Mouse (Mus musculus): ENCODE results near the gene Tnik.

The Tnik gene

DNA sequence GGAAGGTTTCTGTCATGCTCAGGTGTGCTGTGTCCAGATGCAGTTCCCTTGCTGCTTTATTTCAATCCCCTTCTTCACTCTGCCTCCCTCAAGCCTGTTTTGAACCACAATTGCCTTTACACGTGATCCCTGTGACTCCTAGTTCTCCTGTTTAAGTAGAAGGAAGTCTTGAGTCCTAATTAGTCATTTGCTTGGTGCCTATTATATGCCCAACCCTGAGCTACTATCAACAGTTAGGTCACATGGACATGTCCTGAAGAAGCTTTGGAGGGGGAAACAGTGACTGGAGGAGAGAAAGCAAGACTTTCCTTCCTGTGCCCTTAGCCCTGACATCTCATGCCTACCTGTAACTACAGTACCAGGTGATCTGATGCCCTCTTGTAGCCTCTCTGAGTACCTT lies 210.4 kb downstream of the Tnik start:
- no peak for DNase-seq (ENCODE audit: low spot score in 2 of 2)

DNA sequence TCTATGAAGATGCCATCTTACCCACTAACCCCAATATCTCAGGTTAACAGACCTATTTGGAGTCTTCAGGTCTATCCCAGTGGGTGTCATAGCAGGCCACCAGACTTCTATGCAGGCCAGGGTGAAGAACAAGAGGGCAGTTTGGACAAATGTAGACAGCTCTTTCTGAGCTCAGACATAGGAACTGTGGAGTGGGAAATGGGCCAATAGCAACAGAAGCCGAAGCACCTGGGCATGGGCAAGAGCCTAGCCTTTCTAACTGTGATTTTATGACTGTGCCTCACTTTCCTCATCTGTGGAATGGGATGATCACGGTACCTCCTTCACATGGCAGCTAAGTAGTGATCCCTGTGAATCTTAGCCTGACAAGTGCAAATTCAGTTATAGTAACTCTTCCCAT lies 214.4 kb downstream of the Tnik start:
- DNase-seq (ENCODE audit: low spot score in 2 of 2) = no peak

DNA sequence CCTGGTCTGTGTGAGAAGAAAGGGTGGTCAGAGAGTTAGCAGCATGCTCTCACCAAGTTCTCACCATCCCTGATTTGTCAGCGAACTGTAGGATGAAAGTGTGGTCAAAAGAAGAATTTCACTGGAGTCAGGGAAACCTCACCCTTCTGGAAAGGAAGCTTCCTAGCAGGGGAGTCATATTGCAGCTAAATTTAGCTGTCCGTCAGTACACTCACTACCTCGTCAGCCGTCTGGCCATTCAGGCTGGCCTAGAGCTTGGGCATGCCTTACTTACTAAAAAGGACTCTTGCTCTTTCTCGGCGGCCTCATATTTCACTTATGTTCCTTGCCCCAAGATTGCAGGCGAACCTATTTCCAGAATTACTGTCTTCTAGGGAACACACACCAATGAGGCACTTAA lies 222.7 kb downstream of the Tnik start:
- no peak for DNase-seq (ENCODE audit: low spot score in 2 of 2)

DNA sequence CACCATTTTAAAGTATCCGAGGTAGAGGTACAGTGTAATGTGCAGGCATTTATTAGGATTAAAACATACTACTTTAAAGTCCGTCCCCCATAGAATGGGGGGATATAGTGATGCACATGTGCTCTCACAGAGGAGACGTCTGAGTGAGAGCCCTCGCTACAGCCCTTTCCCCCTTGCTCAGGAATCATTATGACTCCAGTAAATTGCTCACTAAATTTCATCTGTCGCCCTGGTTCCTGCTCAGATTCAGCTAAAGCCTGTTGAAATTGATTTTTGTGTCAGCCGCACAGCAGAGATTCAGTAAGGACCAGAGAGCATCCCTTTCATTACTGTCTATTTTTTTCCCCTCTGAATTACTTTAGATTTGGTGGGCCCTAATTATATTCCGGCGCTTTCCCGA lies 224.4 kb downstream of the Tnik start:
- no peak for DNase-seq (ENCODE audit: low spot score in 2 of 2)

DNA sequence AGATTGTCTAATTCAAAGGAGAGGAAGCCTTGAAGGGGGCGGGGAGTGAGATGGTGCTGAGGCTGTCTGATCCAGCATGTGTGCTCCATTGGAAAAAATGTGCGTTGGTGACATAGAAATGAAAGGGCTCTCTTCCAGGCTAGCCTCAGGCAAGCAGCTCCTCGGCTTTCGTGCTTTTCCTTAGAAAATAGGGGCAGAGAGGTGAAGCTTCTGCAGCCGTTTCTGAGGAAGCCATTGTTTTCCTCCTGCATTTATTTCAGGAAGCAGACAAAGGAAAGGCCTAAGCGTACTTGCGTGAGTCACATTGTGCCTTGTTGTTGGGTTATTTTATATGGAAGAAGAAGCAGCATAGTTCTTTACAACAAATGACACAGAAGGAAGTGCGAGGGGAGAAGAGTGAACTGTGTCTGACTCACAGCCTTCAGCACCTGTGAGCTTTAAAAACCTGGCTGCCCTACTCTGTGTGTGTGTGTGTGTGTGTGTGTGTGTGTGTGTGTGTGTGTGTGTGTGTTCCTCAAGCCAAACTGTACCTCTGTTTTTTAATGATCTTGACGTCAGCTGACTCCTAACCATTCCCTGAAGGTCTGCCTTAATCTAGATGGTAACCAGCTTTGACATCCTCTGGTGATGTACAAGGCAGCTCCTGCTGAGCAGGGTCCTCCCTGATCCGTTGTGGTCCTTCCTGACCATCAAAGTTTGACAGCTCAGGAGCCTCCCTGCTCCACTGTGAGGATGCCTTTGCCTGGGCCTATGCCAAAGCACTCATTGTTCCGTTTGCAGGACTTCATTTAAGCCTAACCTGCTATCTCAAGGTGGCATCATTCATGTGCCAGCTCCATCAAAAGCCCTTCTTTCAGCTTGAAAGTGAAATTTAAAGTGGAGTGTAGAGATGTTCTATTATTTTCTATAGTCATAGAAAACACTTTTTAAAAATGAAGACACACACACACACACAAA lies 228.3 kb downstream of the Tnik start:
- DNase-seq (ENCODE audit: low spot score in 2 of 2) = peak; percentile 34 to 60

DNA sequence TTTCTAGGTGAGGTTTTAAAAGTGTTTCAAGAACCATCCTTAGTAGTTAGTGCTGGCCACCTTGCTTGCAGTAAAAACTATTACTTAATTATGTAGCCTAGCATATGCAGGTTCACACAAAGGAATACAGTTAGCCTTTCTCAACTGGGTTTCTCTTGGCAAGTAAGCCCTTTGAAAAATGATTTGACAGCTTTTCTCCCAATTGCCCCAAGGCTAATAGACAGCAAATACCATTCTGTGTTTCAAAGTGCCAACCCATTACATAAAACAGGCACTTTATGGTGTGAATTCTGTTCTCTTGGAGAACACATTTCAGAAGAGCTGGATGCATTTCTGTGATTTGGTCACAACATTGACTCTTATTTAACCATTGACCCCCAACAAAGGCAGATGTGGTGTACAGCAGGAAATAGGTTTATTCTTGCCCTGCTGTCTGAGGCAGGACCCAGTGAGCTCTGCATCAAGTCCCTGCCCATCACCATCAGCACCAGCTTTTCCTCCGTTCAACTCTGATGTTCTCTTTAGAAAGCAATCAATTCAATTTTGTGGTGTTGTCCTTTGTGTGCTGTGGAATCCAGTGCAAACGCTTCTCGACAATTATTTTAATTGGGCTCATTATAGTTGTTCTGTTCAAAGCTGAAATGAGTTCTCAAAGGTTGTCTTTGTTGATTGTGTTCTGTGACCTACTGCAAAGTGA lies 233.9 kb downstream of the Tnik start:
- no peak for DNase-seq (ENCODE audit: low spot score in 2 of 2)

DNA sequence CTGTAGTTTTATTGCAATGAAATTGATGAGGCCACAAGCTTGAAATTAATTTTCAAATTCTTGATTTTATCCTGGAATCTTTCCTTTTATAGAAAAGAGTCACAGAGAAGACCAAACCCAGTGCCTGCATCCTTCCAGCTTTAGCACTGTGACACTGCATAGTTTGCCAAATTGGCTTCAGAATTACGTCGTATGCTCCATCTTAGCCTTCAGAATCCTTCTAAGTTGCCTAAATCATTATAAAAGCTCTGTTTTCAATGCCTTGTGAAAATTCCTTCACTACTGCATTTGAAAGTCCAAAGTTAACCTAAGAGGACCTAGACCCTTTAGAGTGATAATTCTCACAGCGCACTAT lies 234.5 kb downstream of the Tnik start:
- no peak for DNase-seq (ENCODE audit: low spot score in 2 of 2)

DNA sequence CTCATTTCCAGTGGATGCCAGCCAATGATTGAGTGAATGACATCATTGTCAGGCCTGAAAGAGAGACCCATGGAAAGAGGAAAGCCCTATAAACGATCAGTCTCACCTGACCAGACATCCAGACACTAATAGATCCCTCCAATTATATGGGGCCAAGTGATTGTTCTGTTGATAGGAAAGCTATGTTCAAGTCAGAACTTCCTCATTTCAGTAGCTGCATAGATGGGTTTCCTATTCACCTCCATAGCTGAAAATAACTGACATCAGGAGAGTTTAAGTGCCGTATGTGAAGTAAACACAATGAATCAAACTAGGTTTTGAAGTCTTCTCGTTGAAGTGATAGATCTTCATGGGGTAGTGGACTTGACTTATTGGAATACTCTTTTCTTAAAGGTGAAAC lies 239.7 kb downstream of the Tnik start:
- no peak for DNase-seq (ENCODE audit: low spot score in 2 of 2)

DNA sequence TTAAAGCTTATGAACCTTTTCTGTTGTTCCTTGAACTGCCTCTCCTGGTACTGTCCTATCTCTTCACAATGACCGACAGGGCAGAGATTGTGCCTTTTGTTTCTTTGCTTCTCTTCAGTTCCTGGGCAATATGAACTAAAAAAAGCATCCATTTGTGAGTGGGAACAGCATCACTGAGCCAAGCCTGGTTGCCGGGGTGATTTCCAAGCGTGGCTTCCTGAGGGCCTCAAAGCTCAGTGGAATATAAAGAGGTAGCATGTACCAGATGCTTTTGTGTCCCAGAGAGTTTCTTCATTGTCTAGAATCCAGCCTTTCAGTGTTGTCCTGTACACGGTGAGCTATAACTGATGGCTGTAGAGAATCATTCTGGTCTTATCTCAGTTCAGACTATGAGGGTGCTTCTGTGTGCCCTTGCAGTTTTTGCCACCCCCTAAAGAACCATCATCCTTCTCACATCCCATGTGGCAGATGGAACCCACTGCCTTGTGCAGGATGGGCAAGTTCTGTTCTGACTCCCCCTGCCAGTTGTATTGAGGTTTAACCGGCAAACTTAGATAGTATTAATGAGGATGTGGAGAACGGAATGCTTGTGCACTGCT lies 246.4 kb downstream of the Tnik start:
- DNase-seq (ENCODE audit: low spot score in 2 of 2) = peak in 1 of 2 experiments; percentile 46

DNA sequence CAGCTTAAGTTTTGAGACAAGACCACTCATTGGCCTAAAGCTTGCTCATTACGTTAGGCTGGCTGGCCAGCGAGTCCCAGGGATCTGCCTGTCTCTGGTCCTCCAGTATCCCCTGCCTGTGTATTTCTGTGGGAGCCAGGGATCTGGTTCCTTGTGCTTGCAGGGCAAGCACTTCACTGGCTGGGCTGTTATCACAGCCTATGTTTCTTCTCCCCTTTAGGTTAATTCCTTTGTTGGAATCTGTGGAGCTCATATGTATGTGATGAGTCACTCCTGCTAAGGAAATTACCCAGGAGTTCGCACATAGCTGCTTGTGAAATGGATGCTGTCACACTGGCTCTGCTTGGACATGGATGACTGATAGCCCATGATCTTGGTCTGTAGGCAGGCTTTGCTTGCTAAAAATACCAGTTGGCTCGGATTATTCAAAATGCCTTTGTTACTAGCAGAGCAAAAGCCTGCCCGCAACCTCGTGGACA lies 260.0 kb downstream of the Tnik start:
- peak in 1 of 2 experiments; percentile 40 for DNase-seq (ENCODE audit: low spot score in 2 of 2)

DNA sequence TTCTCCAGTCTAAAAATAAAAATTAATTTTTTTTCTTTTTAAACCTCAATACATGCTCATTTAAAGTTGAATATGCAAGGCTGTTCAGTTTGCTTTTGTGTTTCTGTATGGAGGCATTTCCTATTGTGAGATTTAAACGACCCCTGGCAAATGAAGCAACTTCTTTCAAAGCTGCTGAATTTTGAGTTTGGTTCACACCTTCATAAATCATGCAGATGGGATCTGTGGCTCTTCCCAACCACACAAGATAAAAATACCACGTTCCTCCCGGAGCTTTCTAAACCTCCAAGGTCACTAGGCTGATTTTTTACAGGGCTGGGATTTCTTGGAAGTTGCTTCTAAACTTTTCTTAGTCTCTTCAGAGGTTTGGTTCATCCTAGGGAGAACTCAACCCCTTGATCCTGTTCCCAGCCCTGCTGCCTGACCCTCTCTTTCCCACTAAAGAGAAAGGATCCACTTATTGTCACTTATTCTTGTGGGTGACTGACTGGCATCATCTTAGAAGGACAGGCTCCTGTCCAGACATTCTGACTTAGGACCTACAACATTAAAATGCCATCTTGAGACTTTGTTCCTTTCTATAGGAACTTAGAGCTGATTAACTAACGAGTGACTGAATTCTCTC lies 260.6 kb downstream of the Tnik start:
- no peak for DNase-seq (ENCODE audit: low spot score in 2 of 2)

DNA sequence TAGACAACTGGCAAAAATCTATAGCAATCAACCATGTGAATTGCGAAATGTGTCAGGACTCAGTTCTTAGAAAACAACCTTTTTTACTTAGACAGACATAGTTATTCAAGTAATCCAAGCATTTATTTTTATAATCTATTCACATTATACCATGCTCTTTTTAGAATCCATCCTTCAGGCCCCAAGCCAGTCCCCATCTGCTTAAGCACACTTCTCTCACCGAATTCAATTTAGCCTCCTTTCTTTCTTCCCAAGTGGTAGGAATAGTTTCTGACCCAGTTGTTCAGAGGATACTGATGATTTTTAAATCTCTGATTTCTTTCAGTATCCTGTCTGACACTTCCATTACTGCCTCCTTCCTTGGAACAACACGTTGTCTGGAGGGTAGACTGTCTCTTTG lies 261.5 kb downstream of the Tnik start:
- no peak for DNase-seq (ENCODE audit: low spot score in 2 of 2)

DNA sequence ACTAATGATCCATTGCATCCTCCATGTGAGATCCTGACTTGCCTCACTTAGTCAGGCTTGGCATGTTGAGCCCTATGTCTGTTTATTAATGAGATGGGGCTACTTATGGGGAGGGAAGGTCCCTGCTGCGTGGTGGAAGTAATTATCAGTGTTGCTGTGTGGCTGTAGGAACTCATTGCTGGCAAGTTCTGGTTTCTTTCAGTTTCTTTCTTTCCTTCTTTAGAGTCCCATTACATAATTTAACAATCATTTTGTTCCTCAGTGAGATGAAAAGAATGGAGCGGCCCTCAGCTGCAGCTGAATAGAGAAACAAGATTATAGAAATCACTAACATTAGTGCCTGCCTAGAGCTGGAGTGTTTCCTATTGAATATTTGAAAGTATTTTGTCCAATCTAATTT lies 263.7 kb downstream of the Tnik start:
- DNase-seq (ENCODE audit: low spot score in 2 of 2) = no peak

DNA sequence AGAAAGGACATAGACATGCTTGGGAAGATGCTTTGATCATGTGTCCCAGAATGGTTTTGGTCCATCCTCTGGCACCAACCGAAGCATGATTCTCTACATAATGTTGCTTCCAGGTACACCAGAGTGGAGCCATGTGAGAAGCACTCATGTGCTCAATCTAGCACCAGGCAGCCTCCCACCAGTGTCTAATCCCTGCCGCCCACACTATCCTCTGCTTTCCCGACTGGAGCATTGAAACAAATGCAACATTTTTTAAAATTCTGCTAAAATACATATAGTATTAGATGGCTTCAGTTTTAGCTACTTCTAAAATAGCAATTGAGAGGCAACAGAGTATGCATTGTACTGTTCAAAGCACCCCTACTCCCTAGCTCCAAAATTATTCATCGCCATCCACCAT lies 264.2 kb downstream of the Tnik start:
- peak in 1 of 2 experiments; percentile 52 for DNase-seq (ENCODE audit: low spot score in 2 of 2)

DNA sequence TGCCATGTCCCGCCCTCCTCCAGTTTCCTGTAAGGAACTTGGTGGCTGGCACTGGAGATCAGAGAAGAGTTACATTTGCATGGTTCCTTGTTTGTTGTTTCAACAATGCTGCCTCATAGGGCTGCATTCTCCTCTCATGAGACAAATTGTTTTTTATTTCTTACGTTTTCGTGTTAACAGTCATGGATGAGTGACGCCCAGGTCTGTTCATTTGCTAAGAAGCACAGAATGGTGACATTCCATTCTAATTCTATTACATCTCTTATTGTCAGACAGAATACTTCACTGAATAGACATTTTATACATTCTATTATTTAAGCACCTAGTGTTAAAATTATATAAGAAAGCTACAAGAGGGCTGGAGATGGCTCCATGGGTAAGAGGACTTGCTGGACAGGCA lies 266.5 kb downstream of the Tnik start:
- DNase-seq (ENCODE audit: low spot score in 2 of 2) = no peak

DNA sequence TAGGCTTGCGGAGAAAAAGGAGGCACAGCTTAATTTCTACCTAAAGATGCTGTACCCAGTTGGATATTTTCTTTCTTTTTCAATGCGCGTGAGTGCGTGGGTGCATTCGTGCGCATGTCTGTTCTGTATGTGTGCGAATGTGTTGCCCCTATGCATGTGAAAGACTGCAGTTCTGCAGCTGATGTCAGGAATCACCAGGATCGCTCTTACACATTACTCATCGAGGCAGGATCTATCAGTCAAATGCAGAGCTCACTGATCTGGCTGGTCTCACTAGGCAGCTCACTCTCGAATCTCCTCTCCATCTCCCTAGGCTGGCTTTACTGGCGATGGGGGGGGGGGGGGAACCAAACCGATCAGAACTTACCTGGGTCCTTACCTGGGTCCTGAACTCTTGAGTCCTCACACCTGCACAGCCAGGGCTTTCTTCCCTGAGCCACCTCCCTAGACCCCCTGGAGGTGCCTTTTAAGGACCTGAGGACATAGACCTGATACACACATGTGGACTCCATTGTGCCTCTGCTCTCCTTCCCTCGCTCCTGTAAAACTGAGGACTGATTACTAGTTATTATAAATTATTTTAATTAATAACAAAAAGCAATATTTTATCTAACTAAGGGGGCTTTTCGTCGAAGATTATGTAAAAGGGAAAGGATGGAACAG lies 268.4 kb downstream of the Tnik start:
- peak in 1 of 2 experiments; percentile 56 for DNase-seq (ENCODE audit: low spot score in 2 of 2)

DNA sequence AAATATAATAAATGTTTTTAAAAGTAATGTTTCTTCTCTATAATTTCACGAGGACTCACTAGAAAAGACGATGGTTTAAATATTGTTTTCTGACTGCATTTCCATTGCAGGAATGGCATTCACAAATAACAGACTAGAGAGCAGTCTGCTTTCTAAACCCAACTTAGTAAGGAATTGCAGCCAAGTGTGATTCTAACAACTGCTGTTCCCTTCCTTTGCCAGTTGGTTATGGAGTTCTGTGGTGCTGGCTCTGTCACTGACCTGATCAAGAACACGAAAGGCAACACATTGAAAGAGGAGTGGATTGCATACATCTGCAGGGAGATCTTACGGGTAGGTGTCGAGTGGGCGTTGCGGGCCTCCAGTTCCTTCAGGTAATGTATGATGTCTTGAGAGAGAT lies 269.7 kb downstream of the Tnik start:
- DNase-seq (ENCODE audit: low spot score in 2 of 2) = no peak

DNA sequence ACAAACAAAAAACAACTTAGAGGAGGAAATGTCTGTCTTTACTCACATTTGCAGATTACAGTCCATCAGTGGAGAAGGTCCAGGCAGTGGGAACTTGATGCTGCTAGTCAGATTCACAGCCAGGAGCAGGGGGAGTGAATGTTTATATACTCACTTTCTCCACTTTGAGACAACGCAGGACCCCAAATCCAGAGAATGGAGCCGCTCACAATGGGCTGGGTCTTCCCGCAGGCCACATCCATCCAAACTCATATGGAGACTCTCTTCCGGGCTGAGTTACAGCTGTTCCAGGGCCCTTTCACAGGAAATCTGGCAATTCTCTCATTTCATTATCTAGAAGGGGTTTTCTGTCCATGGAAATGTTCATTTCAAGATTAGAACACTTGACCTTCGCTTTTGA lies 277.1 kb downstream of the Tnik start:
- DNase-seq (ENCODE audit: low spot score in 2 of 2) = no peak

DNA sequence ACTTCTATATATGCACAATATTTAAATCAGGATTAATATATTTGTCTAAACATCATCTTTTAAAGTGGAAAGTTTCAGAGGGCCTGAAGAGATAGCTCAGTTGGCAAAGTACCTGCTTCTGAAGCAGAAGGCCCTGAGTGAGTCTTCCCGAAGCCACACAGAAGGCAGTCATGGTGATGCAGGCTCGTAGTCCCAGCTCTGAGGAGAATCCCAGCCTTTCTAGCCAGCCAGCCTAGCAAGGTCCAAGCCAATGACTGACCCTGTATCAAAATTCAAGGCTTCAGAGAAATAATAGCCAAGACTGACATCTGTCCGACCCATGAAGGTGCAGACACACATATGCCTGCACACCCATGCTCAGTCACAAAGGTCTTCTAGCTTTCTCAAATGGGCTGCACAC lies 279.9 kb downstream of the Tnik start:
- no peak for DNase-seq (ENCODE audit: low spot score in 2 of 2)

DNA sequence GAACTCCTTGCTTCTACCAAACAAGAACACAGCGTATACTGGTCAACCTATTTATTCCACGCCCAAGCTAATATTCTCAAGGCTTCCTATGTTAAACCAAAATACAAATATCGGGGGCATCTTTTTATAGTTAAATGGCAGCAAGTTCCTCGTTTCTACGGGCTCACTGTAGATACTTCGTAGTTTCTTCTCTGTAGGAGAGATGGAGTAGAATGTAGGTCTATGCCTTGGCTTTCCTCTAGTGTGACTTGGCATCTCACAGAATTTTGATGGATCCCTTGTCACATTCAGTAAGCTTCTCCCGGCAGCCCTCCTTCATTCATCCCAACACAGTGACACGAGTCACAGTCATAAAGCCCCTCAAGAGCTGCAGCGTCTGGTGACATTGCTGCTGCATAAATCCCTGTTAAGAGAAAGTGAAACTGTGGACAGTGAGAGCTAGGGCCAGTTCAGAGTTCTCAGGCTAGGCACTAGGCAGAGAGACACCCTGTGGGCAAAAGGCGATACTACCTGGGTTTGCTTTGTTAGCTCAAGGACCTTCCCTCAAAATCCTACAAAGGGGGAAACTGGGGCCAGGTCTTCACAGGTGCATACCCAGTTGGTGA lies 280.5 kb downstream of the Tnik start:
- DNase-seq (ENCODE audit: low spot score in 2 of 2) = no peak

DNA sequence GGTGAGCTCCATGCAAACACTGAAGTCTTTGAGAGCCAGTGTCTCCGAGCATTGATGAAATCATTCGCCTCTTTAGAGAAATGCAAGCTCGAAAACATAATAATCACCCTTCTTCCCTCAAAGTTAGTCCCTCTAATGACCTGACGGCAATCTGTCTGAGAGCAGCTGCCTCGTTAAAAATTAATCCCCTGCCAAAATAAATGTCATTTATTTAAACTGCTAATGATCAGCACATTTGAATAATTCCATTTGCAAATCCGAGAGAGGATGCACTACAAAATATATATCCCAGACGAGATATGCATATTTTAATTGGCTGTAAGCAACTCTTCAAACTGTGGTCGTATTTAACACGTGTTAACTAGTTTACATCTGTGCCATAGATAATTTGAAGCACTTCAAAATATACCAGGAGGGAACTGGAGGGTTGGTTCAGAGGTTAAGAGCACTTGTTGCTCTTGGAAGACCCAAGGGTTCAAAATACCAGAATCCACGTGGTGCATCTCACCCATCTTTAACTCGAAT lies 281.4 kb downstream of the Tnik start:
- no peak for DNase-seq (ENCODE audit: low spot score in 2 of 2)
